Mouse (Mus musculus) megakaryocyte, embryonic 14.5 days (primary cell): ENCODE data around the gene Lgals4.

Experiments used
- FLI1 ChIP-seq: IDR thresholded peaks from 2 replicates; pipeline ENCODE4 v1.6.1; 2012; ENCODE audit warnings: low read length, inconsistent platforms, mixed read lengths
- GATA1 ChIP-seq: IDR thresholded peaks from 3 replicates; pipeline ENCODE4 v1.6.1; 2012; ENCODE audit warnings: mixed read lengths, low read length, inconsistent platforms, borderline replicate concordance

- TF ChIP-seq FLI1 (no peak), GATA1 (no peak)
Observed at GRCm38 (mm10) chr7:28876099-28876498, 42.4 kb downstream of the Lgals4 start.
